In the genomic region with DNA sequence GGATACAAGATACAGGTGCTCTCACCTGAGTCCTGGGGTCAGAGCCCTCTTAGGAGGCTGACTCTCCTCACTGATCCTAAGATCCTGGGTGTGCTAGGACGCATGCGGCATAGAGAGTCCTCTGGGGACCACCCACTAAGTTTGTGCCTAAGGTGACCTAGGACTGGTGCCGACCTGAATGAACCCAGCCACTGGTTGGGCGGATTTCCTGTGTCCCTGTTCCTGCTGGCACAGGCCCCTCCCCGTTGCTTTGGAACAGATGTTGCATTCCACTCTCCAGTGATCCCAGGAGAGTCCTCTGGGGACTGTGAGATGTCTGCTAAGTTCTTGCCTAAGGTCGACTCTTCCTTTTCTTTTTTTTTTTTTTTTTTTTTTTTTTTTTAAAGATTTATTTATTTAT, we compare ENCODE assay signal across 39 mouse cellular contexts. TPM values are rescaled to one million over a fixed set of nuclear protein-coding genes. Genes with fewer than 3 reads are reported as not detected.
"Had no signal": no experiment of that assay in that cellular context is flagged by ENCODE, and none has a peak within 500 bp of the region (broad histone marks: within the 10 kb centered on the region; RNA-seq: fewer than 3 reads in every experiment).

No protein-coding gene starts in this region.

- ATAC-seq: forebrain, embryonic 13.5 days; forebrain, embryonic 14.5 days; forebrain, embryonic 15.5 days; forebrain, embryonic 16.5 days; forebrain, postnatal 0 days had no signal

- H3K36me3 ChIP-seq: embryonic facial prominence, embryonic 10.5 days; embryonic facial prominence, embryonic 12.5 days; embryonic facial prominence, embryonic 13.5 days; embryonic facial prominence, embryonic 15.5 days; forebrain, embryonic 10.5 days; forebrain, embryonic 12.5 days; forebrain, embryonic 15.5 days; heart, embryonic 10.5 days had no signal

- H3K4me3 ChIP-seq: embryonic facial prominence, embryonic 10.5 days; embryonic facial prominence, embryonic 12.5 days; embryonic facial prominence, embryonic 13.5 days; embryonic facial prominence, embryonic 15.5 days; erythroblast, embryonic 14.5 days; forebrain, embryonic 10.5 days; forebrain, embryonic 12.5 days; forebrain, embryonic 13.5 days; forebrain, embryonic 15.5 days; gastrocnemius, adult 2 months; heart, adult 2 months; heart, embryonic 10.5 days had no signal

- H3K27me3 ChIP-seq: embryonic facial prominence, embryonic 15.5 days; forebrain, embryonic 15.5 days had no signal

- H3K9ac ChIP-seq: embryonic facial prominence, embryonic 12.5 days; embryonic facial prominence, embryonic 13.5 days; embryonic facial prominence, embryonic 15.5 days; forebrain, embryonic 12.5 days; forebrain, embryonic 13.5 days; forebrain, embryonic 15.5 days; forebrain, postnatal 0 days had no signal

- H3K27ac ChIP-seq: embryonic facial prominence, embryonic 10.5 days; embryonic facial prominence, embryonic 12.5 days; embryonic facial prominence, embryonic 13.5 days; embryonic facial prominence, embryonic 15.5 days; forebrain, embryonic 10.5 days; forebrain, embryonic 12.5 days; forebrain, embryonic 13.5 days; forebrain, embryonic 15.5 days; gastrocnemius, adult 2 months; heart, adult 2 months; heart, embryonic 10.5 days had no signal

- H3K4me2 ChIP-seq: embryonic facial prominence, embryonic 12.5 days; embryonic facial prominence, embryonic 13.5 days; embryonic facial prominence, embryonic 15.5 days; forebrain, embryonic 12.5 days; forebrain, embryonic 13.5 days; forebrain, embryonic 15.5 days had no signal

- DNase-seq: cerebellum, adult 9-11 months; cerebellum, postnatal 10 days; cerebellum, postnatal 14 days; cerebellum, postnatal 25 days; cerebellum, postnatal 36 days; embryo, embryonic 11 days; forebrain, postnatal 0 days; gastrocnemius, adult 2 months; gastrocnemius, postnatal 10 days; gastrocnemius, postnatal 14 days; gastrocnemius, postnatal 25 days; gastrocnemius, postnatal 36 days; heart, adult 11 months; heart, adult 18-20 months; heart, adult 2 months had no signal

- H3K9me3 ChIP-seq: embryonic facial prominence, embryonic 10.5 days; embryonic facial prominence, embryonic 12.5 days; embryonic facial prominence, embryonic 13.5 days; embryonic facial prominence, embryonic 15.5 days; forebrain, embryonic 10.5 days; forebrain, embryonic 12.5 days; forebrain, embryonic 13.5 days; forebrain, embryonic 15.5 days; heart, embryonic 10.5 days had no signal

- H3K4me1 ChIP-seq: embryonic facial prominence, embryonic 10.5 days; embryonic facial prominence, embryonic 12.5 days; embryonic facial prominence, embryonic 13.5 days; embryonic facial prominence, embryonic 15.5 days; forebrain, embryonic 10.5 days; forebrain, embryonic 12.5 days; forebrain, embryonic 13.5 days; forebrain, embryonic 15.5 days; heart, embryonic 10.5 days had no signal

RNA-seq across cellular contexts. Expression of gene Cldn34a, which starts 5.7 kb away (rescaled TPM):
- total RNA-seq: common myeloid progenitor, adult 5-6 weeks; forebrain, postnatal 0 days; gastrocnemius, adult 18-20 months; gastrocnemius, adult 2 months; gastrocnemius, adult 8-10 months; gastrocnemius, postnatal 10 days; gastrocnemius, postnatal 14 days; gastrocnemius, postnatal 25 days; gastrocnemius, postnatal 36 days; gastrocnemius, postnatal 4 days; granulocyte monocyte progenitor cell, adult 5-6 weeks; heart, adult 18-20 months; heart, adult 2 months; heart, adult 8-10 months had no signal
- polyA plus RNA-seq: cortical plate, adult 2 months; embryonic facial prominence, embryonic 10.5 days; embryonic facial prominence, embryonic 11.5 days; embryonic facial prominence, embryonic 12.5 days; embryonic facial prominence, embryonic 13.5 days; embryonic facial prominence, embryonic 14.5 days; embryonic facial prominence, embryonic 15.5 days; erythroblast, embryonic 14.5 days; forebrain, embryonic 10.5 days; forebrain, embryonic 11.5 days; forebrain, embryonic 12.5 days; forebrain, embryonic 13.5 days; forebrain, embryonic 14.5 days; forebrain, embryonic 15.5 days; forebrain, embryonic 16.5 days; forebrain, postnatal 0 days; frontal cortex, adult 2 months; gonadal fat pad, adult 2 months; heart, adult 2 months; heart, embryonic 10.5 days had no signal
